Mouse (Mus musculus) forebrain, embryonic 15.5 days (tissue): ENCODE measurements at regions not wholly inside any gene's neighbourhood (a gene's known extent, or its start where the extent isn't known, plus 50 kb on each side); places are given as distances from the start of the nearest gene placed in this dataset.
A peak's percentile ranks its signal among the peaks of the same experiment; 100 is the strongest.

ENCODE experiments used
- ATAC-seq: fragments of 200-750 bp; cut with Nextera tagmentation; replicated peaks from 2 replicates; pipeline ENCODE4 v1.8.0; 2017; ENCODE audit warnings: mild to moderate bottlenecking, moderate TSS enrichment, moderate library complexity
- H3K27ac ChIP-seq: fragments of 300-500 bp; sonication (generic); replicated peaks from 2 replicates; pipeline ENCODE4 v1.5.1; 2015; ENCODE audit warnings: mild to moderate bottlenecking, inconsistent platforms
- H3K27me3 ChIP-seq: fragments of 300-500 bp; sonication (generic); 2 replicates; pipeline ENCODE4 v1.6.1; 2015; ENCODE audit warnings: inconsistent platforms
- H3K36me3 ChIP-seq: fragments of 300-500 bp; sonication (generic); 2 replicates; pipeline ENCODE4 v1.6.1; 2015; ENCODE audit warnings: mild to moderate bottlenecking, inconsistent platforms
- H3K4me1 ChIP-seq: fragments of 300-500 bp; sonication (generic); 2 replicates; pipeline ENCODE4 v1.6.1; 2015; ENCODE audit warnings: inconsistent platforms
- H3K4me2 ChIP-seq: fragments of 300-500 bp; sonication (generic); replicated peaks from 2 replicates; pipeline ENCODE4 v1.6.1; 2015; ENCODE audit warnings: mild to moderate bottlenecking, inconsistent platforms
- H3K4me3 ChIP-seq: fragments of 300-500 bp; sonication (generic); 2 replicates; pipeline ENCODE4 v1.5.1; 2015; ENCODE audit warnings: mild to moderate bottlenecking, inconsistent platforms
- H3K9ac ChIP-seq: fragments of 300-500 bp; sonication (generic); replicated peaks from 2 replicates; pipeline ENCODE4 v1.6.1; 2015; ENCODE audit warnings: mild to moderate bottlenecking, inconsistent platforms
- H3K9me3 ChIP-seq: fragments of 300-500 bp; sonication (generic); 2 replicates; pipeline ENCODE4 v1.6.1; 2016; ENCODE audit warnings: inconsistent platforms
- WGBS: fragments of 180-500 bp; shearing (Covaris S2); methylation state at CpG from one replicate; pipeline ENCODE4 v1.1.7; 2015; ENCODE audit warnings: mixed read lengths; 5-methylcytosine and 5-hydroxymethylcytosine counted together

GRCm38 (mm10) chr9:47358400-47358767, 171.6 kb upstream of the Cadm1 start:
- Histone ChIP-seq H3K36me3 (no peaks in the 10 kb centered on the region), H3K9ac (no peak overlapping the region), H3K4me2 (peak overlapping the region; percentile 8; the same call in 1 of the 2 replicates), H3K27ac (no peak overlapping the region; the same call in 1 of the 2 replicates), H3K9me3 (no peaks in the 10 kb centered on the region), H3K4me1 (peaks cover 29% of the 10 kb centered on the region), H3K4me3 (no peak overlapping the region), H3K27me3 (peaks cover 9% of the 10 kb centered on the region; the same call in 1 of the 2 replicates)
- ATAC-seq, result peak; percentile 56; the same call in 1 of the 2 replicates
- 21% methylated on average over 4 of the region's 4 CpGs for WGBS

DNA sequence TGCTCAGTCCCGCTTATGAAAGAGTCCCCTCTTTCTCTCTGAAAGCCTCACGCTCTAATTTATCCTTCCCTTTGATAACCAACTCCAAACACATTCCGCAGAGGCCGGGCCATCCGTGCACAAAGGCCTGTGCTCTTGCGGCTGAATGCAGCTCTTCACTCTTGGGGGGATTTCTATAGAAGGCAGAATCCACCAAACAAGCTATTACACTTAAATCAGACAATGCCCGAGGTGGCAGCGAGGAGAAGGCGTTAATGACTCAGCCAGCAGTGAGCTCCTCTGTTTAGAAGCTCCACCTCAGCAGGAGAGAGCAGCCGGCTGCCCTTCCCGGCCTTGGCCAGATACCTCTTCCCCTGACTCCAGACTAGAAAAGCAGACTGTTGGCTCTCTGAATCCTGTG, 166.9 kb upstream of the Cadm1 start:
- H3K27me3 ChIP-seq, result peaks cover 9% of the 10 kb centered on the region; the same call in 1 of the 2 replicates
- H3K36me3 ChIP-seq, result no peaks in the 10 kb centered on the region
- peaks cover 38% of the 10 kb centered on the region for H3K4me1 ChIP-seq
- no peak overlapping the region; the same call in 1 of the 2 replicates for H3K9ac ChIP-seq
- H3K9me3 ChIP-seq, result no peaks in the 10 kb centered on the region
- H3K4me2 ChIP-seq, result no peak overlapping the region
- no peak overlapping the region for H3K27ac ChIP-seq
- 4% methylated on average over 11 of the region's 11 CpGs for WGBS
- no peak for ATAC-seq
- H3K4me3 ChIP-seq, result no peak overlapping the region

DNA sequence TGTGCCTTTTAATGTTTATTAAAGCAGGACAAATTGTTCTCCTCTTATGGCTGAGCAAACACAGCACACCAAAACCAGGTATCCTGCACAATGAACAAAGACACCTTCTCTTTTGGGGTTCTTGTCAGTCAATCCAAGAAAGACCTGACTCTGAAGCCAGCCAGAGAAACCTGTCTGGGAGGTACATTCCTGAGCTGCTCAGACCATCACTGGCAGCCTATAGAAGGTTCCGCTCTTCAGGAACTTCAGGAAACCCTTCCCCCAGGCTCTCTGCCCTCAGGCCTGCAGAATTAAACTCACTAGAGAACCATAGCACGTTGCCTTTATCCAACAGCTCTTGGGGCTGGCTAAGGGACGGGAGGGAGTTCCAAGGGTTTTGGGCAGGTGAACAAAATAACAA, 165.2 kb upstream of the Cadm1 start:
- ATAC-seq, result no peak
- Histone ChIP-seq H3K4me3 (no peak overlapping the region), H3K36me3 (no peaks in the 10 kb centered on the region), H3K4me2 (no peak overlapping the region), H3K9ac (no peak overlapping the region), H3K27me3 (peaks cover 9% of the 10 kb centered on the region; the same call in 1 of the 2 replicates), H3K9me3 (no peaks in the 10 kb centered on the region), H3K4me1 (peaks cover 41% of the 10 kb centered on the region), H3K27ac (no peak overlapping the region)
- WGBS, result 89% methylated on average over 3 of the region's 3 CpGs

DNA sequence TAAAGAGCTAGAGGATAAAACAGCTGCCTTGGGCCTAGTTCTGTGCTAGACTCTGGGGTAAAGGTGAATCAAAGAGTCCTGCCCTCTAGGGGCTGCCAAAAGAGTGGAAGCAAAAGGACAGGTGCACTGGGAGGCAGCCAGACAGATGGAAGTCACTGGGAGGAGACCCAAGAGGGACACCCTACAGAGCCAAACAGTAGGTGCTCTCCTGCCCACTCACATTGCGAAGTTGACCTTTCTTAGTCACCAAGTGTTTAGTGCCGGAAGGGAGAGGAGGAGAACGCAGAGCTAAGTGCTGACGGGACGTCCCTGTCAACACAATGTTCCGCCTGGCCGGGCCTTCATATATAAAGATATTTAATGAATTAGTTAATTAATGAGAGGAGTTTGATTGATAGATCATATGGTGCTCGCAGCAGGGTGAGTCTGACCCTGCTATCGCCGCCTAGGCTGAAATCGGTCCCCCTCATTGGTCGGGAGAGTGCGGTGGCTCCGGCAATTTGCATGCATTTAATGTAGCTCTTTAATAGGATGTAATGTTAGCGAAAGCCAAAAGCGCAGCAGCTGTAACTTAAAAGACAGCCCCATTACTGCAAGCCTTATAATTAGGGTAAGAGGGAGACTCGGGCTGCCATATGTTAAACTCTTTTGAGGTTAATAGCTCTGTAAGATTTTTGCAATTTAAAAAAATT, 162.6 kb upstream of the Cadm1 start:
- Histone ChIP-seq H3K27me3 (peaks cover 4% of the 10 kb centered on the region; the same call in 1 of the 2 replicates), H3K4me1 (peaks cover 40% of the 10 kb centered on the region), H3K4me2 (peak overlapping the region; percentile 59), H3K9ac (peak overlapping the region; percentile 33; the same call in 1 of the 2 replicates), H3K27ac (peak overlapping the region; percentile 83), H3K4me3 (peak overlapping the region; percentile 32), H3K9me3 (no peaks in the 10 kb centered on the region), H3K36me3 (no peaks in the 10 kb centered on the region)
- WGBS, result 4% methylated on average over 17 of the region's 17 CpGs
- ATAC-seq, result peak; percentile 86

DNA sequence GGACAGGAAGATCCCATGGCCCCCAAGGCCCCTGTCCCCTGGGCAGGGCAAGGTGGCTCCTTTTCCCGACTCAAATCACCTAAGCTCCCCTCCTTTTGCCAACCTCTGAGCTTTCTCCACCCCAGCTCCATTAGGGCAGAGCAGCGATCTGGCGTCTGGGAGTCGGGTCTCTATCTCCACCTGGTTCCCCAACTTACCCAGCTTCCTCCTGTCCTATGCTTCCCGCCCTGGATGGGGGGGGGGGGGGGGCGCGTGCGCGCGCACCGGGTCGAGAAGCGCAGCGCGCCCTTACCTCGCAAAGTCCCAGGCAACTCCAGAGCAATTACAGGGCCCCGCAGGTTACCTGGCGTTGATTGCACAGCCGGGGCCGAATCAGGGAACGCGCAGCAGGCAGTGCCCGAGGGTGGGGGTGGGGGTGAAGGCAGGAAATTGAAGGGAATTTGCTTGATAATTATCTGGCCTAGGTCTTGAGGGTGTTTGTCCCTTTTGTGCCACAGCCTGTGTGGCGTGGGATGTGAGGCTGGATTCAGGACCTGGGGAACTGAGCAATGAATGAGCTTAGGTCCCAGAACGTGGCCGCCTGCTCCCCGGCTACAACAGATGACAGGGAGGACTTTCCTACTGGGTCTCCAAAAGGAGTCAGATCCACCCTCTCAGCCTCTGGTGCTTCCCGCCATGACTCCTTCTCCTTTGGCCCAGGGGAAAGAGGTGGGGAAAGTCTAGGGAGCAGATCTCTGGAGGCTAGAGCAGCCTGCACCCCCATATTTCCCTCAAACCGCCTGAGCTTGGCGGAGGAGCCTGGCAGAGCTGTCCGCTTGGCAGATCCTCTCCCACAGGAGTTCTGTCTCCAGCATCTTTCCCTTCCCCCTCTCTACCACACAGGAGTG, 161.7 kb upstream of the Cadm1 start:
- Histone ChIP-seq H3K9me3 (no peaks in the 10 kb centered on the region), H3K27ac (peak overlapping the region; percentile 83), H3K36me3 (no peaks in the 10 kb centered on the region), H3K4me2 (peak overlapping the region; percentile 59), H3K4me1 (peaks cover 32% of the 10 kb centered on the region), H3K4me3 (peak overlapping the region; percentile 32), H3K9ac (peak overlapping the region; percentile 33), H3K27me3 (no peaks in the 10 kb centered on the region; the same call in 1 of the 2 replicates)
- peak; percentile 62 for ATAC-seq
- WGBS, result 2% methylated on average over 31 of the region's 31 CpGs

GRCm38 (mm10) chr9:47372296-47372695, 157.7 kb upstream of the Cadm1 start:
- no peak for ATAC-seq
- no peaks in the 10 kb centered on the region for H3K36me3 ChIP-seq
- H3K4me1 ChIP-seq, result peaks cover 19% of the 10 kb centered on the region
- WGBS, result 89% methylated on average over 7 of the region's 7 CpGs
- no peak overlapping the region for H3K4me3 ChIP-seq
- H3K27ac ChIP-seq, result no peak overlapping the region
- no peaks in the 10 kb centered on the region for H3K9me3 ChIP-seq
- H3K4me2 ChIP-seq, result no peak overlapping the region
- H3K27me3 ChIP-seq, result no peaks in the 10 kb centered on the region
- H3K9ac ChIP-seq, result no peak overlapping the region

DNA sequence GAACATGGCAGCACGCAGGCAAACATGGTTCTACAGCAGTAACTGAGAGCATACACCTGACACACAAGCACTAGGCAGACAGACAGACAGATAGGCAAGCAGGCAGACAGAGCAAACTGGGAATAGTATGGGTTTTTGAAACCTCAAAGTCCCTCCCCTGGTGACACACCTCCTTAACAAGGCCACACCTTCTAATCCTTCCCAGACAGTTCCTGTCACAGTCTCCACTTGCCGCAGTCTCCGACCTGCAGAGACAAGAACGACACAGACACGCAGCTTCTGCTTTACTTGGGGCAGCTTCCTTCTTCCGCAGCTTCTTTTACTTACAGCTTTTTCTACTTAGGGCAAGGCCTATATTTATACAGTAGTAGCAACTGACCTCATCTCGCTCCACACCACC, 155.9 kb upstream of the Cadm1 start:
- no peak overlapping the region for H3K4me3 ChIP-seq
- no peak overlapping the region for H3K9ac ChIP-seq
- H3K4me2 ChIP-seq, result no peak overlapping the region
- no peak for ATAC-seq
- no peak overlapping the region for H3K27ac ChIP-seq
- H3K27me3 ChIP-seq, result no peaks in the 10 kb centered on the region
- 96% methylated on average over 7 of the region's 7 CpGs for WGBS
- no peaks in the 10 kb centered on the region for H3K9me3 ChIP-seq
- no peaks in the 10 kb centered on the region for H3K36me3 ChIP-seq
- H3K4me1 ChIP-seq, result peaks cover 2% of the 10 kb centered on the region; the same call in 1 of the 2 replicates

- no peaks in the 10 kb centered on the region for H3K36me3 ChIP-seq
- H3K9me3 ChIP-seq, result no peaks in the 10 kb centered on the region
- H3K9ac ChIP-seq, result no peak overlapping the region
- H3K4me1 ChIP-seq, result no peaks in the 10 kb centered on the region
- no peak overlapping the region for H3K27ac ChIP-seq
- no peak overlapping the region for H3K4me2 ChIP-seq
- H3K27me3 ChIP-seq, result no peaks in the 10 kb centered on the region
- no peak for ATAC-seq
- H3K4me3 ChIP-seq, result no peak overlapping the region
- 89% methylated on average over 1 of the region's 1 CpGs for WGBS
These were observed 153.3 kb upstream of the Cadm1 start for GRCm38 (mm10) chr9:47376645-47377044.

DNA sequence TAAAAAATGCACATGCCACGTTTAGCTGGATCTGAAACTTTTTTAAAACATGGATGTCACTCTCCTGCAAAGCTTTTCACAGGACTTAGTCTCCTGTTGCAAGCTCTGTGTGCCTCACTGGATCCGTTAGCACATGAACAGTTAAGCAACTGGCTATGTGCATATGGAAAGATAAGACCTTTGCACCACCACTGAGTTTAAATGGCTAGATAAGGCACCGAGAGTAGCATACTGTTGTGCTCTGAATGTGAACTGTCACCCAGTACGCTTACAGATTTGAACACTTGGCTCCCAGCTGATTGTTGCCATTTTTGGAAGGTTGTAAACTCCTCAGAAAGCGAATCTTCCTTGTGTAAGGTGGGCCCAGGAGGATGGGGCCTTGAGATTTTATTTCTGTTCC, 151.4 kb upstream of the Cadm1 start:
- no peaks in the 10 kb centered on the region for H3K9me3 ChIP-seq
- no peak overlapping the region for H3K4me3 ChIP-seq
- WGBS, result 82% methylated on average over 5 of the region's 5 CpGs

GRCm38 (mm10) chr9:47380361-47380760, 149.6 kb upstream of the Cadm1 start:
- Histone ChIP-seq H3K36me3 (no peaks in the 10 kb centered on the region), H3K27ac (no peak overlapping the region), H3K9me3 (no peaks in the 10 kb centered on the region), H3K9ac (no peak overlapping the region), H3K4me1 (peaks cover 12% of the 10 kb centered on the region), H3K4me3 (no peak overlapping the region), H3K4me2 (no peak overlapping the region), H3K27me3 (no peaks in the 10 kb centered on the region)
- ATAC-seq, result no peak
- WGBS, result 68% methylated on average over 7 of the region's 7 CpGs

More for the DNA sequence above, 151.4 kb upstream of the Cadm1 start:
- no peaks in the 10 kb centered on the region for H3K4me1 ChIP-seq
- ATAC-seq, result no peak
- no peak overlapping the region for H3K9ac ChIP-seq
- no peak overlapping the region for H3K27ac ChIP-seq
- no peak overlapping the region for H3K4me2 ChIP-seq
- H3K36me3 ChIP-seq, result no peaks in the 10 kb centered on the region
- no peaks in the 10 kb centered on the region for H3K27me3 ChIP-seq

DNA sequence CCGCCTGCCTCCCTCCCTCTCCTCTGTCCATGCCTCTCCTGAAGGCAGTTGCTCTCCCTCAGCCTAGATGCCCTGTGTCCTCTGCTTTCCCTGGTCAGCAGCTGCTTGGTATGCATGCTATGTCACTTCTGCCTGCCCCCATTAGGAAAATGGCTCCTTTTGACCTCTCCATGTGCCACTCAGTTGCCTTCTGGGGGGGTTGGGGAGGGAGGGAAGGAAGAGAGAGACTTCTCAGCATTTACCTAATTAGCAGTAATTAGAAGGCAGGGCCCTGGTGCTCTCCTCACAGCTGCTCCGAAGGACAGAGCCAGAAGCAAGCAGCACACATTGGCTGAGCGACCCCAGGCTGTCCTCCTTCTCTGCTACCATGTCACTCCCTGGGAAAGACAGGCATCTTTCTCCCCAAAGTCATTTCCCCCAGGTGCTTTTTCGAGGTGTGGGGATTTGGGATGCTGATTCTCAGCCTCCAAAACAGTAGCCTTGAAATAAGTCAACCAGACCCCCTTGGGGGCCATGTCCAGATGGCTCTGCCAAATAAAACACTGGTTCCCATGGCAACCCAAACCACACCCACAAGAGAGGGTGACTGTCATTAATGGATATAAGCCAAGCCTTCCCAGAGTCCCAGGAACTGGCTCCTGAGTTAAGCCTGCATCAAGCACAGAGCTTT, 145.7 kb upstream of the Cadm1 start:
- peaks cover 26% of the 10 kb centered on the region for H3K4me1 ChIP-seq

DNA sequence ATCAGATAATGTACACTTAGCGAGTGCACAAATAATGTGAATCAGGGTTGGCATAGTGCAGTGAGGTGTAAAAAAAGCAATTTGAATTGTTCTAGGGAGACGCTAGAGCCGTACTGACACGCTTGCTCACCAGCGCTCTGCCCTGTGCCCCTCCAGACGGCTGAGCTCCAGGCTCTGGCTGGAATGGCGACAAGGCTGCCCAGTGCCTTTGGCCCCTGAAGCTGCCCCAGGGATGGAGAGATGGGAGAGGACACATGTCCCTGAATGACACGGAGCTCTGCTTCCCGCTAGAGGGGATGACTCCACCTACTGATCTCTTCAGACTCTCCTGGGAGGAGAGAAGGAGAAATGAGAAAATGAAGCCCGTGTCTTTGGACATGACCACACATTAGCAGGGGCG, 143.3 kb upstream of the Cadm1 start:
- WGBS, result 82% methylated on average over 11 of the region's 11 CpGs
- ATAC-seq, result no peak
- Histone ChIP-seq H3K27ac (no peak overlapping the region), H3K4me1 (peaks cover 26% of the 10 kb centered on the region), H3K9me3 (no peaks in the 10 kb centered on the region), H3K4me3 (no peak overlapping the region), H3K27me3 (no peaks in the 10 kb centered on the region), H3K36me3 (no peaks in the 10 kb centered on the region), H3K4me2 (no peak overlapping the region), H3K9ac (no peak overlapping the region)

More for the DNA sequence above, 145.7 kb upstream of the Cadm1 start:
- no peak overlapping the region for H3K9ac ChIP-seq
- H3K4me3 ChIP-seq, result no peak overlapping the region
- ATAC-seq, result peak; percentile 78
- no peaks in the 10 kb centered on the region for H3K36me3 ChIP-seq
- WGBS, result 31% methylated on average over 4 of the region's 4 CpGs
- no peak overlapping the region for H3K27ac ChIP-seq
- no peaks in the 10 kb centered on the region for H3K27me3 ChIP-seq
- H3K9me3 ChIP-seq, result no peaks in the 10 kb centered on the region
- no peak overlapping the region for H3K4me2 ChIP-seq
